Mouse (Mus musculus) kidney, postnatal 0 days (tissue): ENCODE measurements around the gene Mob3a. TPM values are rescaled to one million over a fixed set of nuclear protein-coding genes. Genes with fewer than 3 reads are reported as not detected.

Experiments
- ATAC-seq: fragments of 200-750 bp; cut with Nextera tagmentation; replicated peaks from 2 replicates; pipeline ENCODE4 v1.8.0; 2017; ENCODE audit warnings: low read depth, moderate number of reproducible peaks, moderate TSS enrichment, moderate library complexity; ENCODE audit not compliant: low FRiP score
- DNase-seq: peaks from one replicate; pipeline ENCODE4 v3.0.0-alpha.2; 2016; ENCODE audit warnings: low spot score
- H3K27ac ChIP-seq: fragments of 300-500 bp; sonication (generic); 2 replicates; pipeline ENCODE4 v1.5.1; 2014; ENCODE audit warnings: mild to moderate bottlenecking
- H3K27me3 ChIP-seq: fragments of 300-500 bp; sonication (generic); 2 replicates; pipeline ENCODE4 v1.6.1; 2014; ENCODE audit warnings: low read length, mixed read lengths; ENCODE audit not compliant: insufficient read depth
- H3K36me3 ChIP-seq: fragments of 300-500 bp; sonication (generic); 2 replicates; pipeline ENCODE4 v1.6.1; 2014; ENCODE audit warnings: low read length, mixed read lengths; ENCODE audit not compliant: insufficient read depth
- H3K4me1 ChIP-seq: fragments of 300-500 bp; sonication (generic); replicated peaks from 2 replicates; pipeline ENCODE4 v1.6.1; 2014; ENCODE audit warnings: antibody characterized with exemption, low read length, mixed read lengths; ENCODE audit not compliant: insufficient read depth
- H3K4me2 ChIP-seq: fragments of 300-500 bp; sonication (generic); 2 replicates; pipeline ENCODE4 v1.6.1; 2014; ENCODE audit warnings: mild to moderate bottlenecking, low read length, moderate library complexity, mixed read lengths
- H3K4me3 ChIP-seq: fragments of 300-500 bp; sonication (generic); replicated peaks from 2 replicates; pipeline ENCODE4 v1.5.1; 2014; ENCODE audit warnings: low read depth, low read length
- H3K9ac ChIP-seq: fragments of 300-500 bp; sonication (generic); 2 replicates; pipeline ENCODE4 v1.6.1; 2014; ENCODE audit warnings: low read depth, low read length
- H3K9me3 ChIP-seq: fragments of 300-500 bp; sonication (generic); replicated peaks from 2 replicates; pipeline ENCODE4 v1.6.1; 2016; ENCODE audit warnings: low read length, inconsistent platforms, mixed read lengths
- CTCF ChIP-seq: IDR thresholded peaks from 2 replicates; pipeline ENCODE4 v1.5.1; 2016; ENCODE audit warnings: antibody characterized with exemption, low read depth, mild to moderate bottlenecking, moderate library complexity
- WGBS: fragments of 180-500 bp; shearing (Covaris S2); extraction: QIAGEN DNeasy Blood & Tissue Kit; methylation state at CpG from one replicate; pipeline ENCODE4 v1.1.7; 2014; 5-methylcytosine and 5-hydroxymethylcytosine counted together
- polyA plus RNA-seq: library from polyadenylated mRNA; unstranded; fragments of >200 nt; fragmentation: Nextera tagmentation; extraction: Ambion mirVana; gene quantifications from 2 replicates; pipeline ENCODE4 v1.2.1, GENCODE M21; 2015

The Mob3a gene
- polyA plus RNA-seq, 1 experiment from 2014 or later: 22.3 TPM

- H3K4me3 ChIP-seq: peak within 1 kb of the TSS; percentile 93
- no peaks in the 10 kb centered on the region for H3K36me3 ChIP-seq
- H3K9ac ChIP-seq: peak within 1 kb of the TSS; percentile 97
- peak within 1 kb of the TSS; percentile 86 for H3K27ac ChIP-seq
- 3% methylated on average over 25 of the region's 25 CpGs for WGBS
- peak; percentile 100 for DNase-seq
- peak; percentile 99 for ATAC-seq
- TF ChIP-seq CTCF: peak; percentile 18; the same call in 1 of the 2 replicates
- peak within 1 kb of the TSS; percentile 91 for H3K4me2 ChIP-seq
- H3K27me3 ChIP-seq: no peaks in the 10 kb centered on the region
- peaks cover 18% of the 10 kb centered on the region for H3K4me1 ChIP-seq
- no peaks in the 10 kb centered on the region for H3K9me3 ChIP-seq
Observed at GRCm38 (mm10) chr10:80742180-80742978, 40.6 kb upstream of the Mob3a start, which contains the start of gene Ap3d1. Ap3d1 (minus strand) TSS chr10:80742264.

- no peaks in the 10 kb centered on the region for H3K9me3 ChIP-seq
- no peak for TF ChIP-seq CTCF
- peak overlapping the region; percentile 97 for H3K9ac ChIP-seq
- H3K36me3 ChIP-seq: 0 out of 2 replicates have a peak, but pooled peaks cover 4% of the 10 kb centered on the region
- peaks cover 18% of the 10 kb centered on the region for H3K4me1 ChIP-seq
- H3K27me3 ChIP-seq: no peaks in the 10 kb centered on the region
- H3K4me2 ChIP-seq: peak overlapping the region; percentile 91
- WGBS: under 1% methylated on average over 46 of the region's 46 CpGs
- ATAC-seq: peak; percentile 1; the same call in 1 of the 2 replicates
- peak; percentile 6 for DNase-seq
- peak overlapping the region; percentile 86 for H3K27ac ChIP-seq
- peak overlapping the region; percentile 93 for H3K4me3 ChIP-seq
Observed at GRCm38 (mm10) chr10:80741634-80742179, 39.9 kb upstream of the Mob3a start.

- Histone ChIP-seq H3K27ac (peak overlapping the region; percentile 86; the same call in 1 of the 2 replicates), H3K4me1 (peaks cover 18% of the 10 kb centered on the region), H3K9me3 (no peaks in the 10 kb centered on the region), H3K36me3 (0 out of 2 replicates have a peak, but pooled peaks cover 4% of the 10 kb centered on the region), H3K4me3 (peak overlapping the region; percentile 93), H3K9ac (peak overlapping the region; percentile 97), H3K27me3 (no peaks in the 10 kb centered on the region), H3K4me2 (peak overlapping the region; percentile 91)
- ATAC-seq: no peak
- TF ChIP-seq CTCF: no peak
- WGBS: 18% methylated on average over 5 of the region's 5 CpGs
- peak; percentile 20 for DNase-seq
Observed at GRCm38 (mm10) chr10:80741146-80741545, 39.4 kb upstream of the Mob3a start.

GRCm38 (mm10) chr10:80738657-80739056 is 36.9 kb upstream of the Mob3a start:
- Histone ChIP-seq H3K9ac (no peak overlapping the region), H3K27me3 (no peaks in the 10 kb centered on the region), H3K36me3 (0 out of 2 replicates have a peak, but pooled peaks cover 4% of the 10 kb centered on the region), H3K4me1 (peaks cover 18% of the 10 kb centered on the region), H3K4me2 (no peak overlapping the region), H3K27ac (no peak overlapping the region), H3K4me3 (no peak overlapping the region), H3K9me3 (no peaks in the 10 kb centered on the region)
- DNase-seq (peak; percentile 8), ATAC-seq (no peak)
- TF ChIP-seq CTCF: peak; percentile 49
- 65% methylated on average over 1 of the region's 1 CpGs for WGBS

- WGBS: 63% methylated on average over 5 of the region's 5 CpGs
- Histone ChIP-seq H3K27me3 (no peaks in the 10 kb centered on the region), H3K4me2 (no peak overlapping the region), H3K9ac (no peak overlapping the region), H3K36me3 (peaks cover 12% of the 10 kb centered on the region; the same call in 1 of the 2 replicates), H3K4me3 (no peak overlapping the region), H3K27ac (no peak overlapping the region), H3K4me1 (peaks cover 18% of the 10 kb centered on the region), H3K9me3 (no peaks in the 10 kb centered on the region)
- ATAC-seq (no peak), DNase-seq (no peak)
- TF ChIP-seq CTCF: no peak
Observed at GRCm38 (mm10) chr10:80736731-80737130, 35.0 kb upstream of the Mob3a start.

- WGBS: 88% methylated on average over 6 of the region's 6 CpGs
- H3K4me1 ChIP-seq: no peaks in the 10 kb centered on the region
- H3K27me3 ChIP-seq: no peaks in the 10 kb centered on the region
- H3K4me2 ChIP-seq: no peak overlapping the region
- peaks cover 46% of the 10 kb centered on the region for H3K36me3 ChIP-seq
- H3K9me3 ChIP-seq: no peaks in the 10 kb centered on the region
- DNase-seq (no peak), ATAC-seq (no peak)
- no peak for TF ChIP-seq CTCF
- H3K27ac ChIP-seq: no peak overlapping the region
- H3K4me3 ChIP-seq: no peak overlapping the region
- H3K9ac ChIP-seq: no peak overlapping the region
Observed at GRCm38 (mm10) chr10:80732611-80733101, 30.9 kb upstream of the Mob3a start.
